Mouse (Mus musculus): ENCODE results near the gene Cyp2d9.
"Not testable (repeated sequence)": the region's sequence is repeated elsewhere in the genome, so short reads cannot be mapped to it uniquely, and the experiment has no call there.

The Cyp2d9 gene

GRCm38 (mm10) chr15:82433137-82433536 lies at the start of gene Cyp2d9:
TSS of gene Cyp2d9 (plus strand) at chr15:82433437.
- no peak for DNase-seq

GRCm38 (mm10) chr15:82385729-82386128 lies 47.5 kb upstream of the Cyp2d9 start:
- no peak for DNase-seq

GRCm38 (mm10) chr15:82389916-82390315 lies 43.3 kb upstream of the Cyp2d9 start:
- not testable (repeated sequence) for DNase-seq

- not testable (repeated sequence) for DNase-seq
Observed at GRCm38 (mm10) chr15:82393922-82394321, 39.3 kb upstream of the Cyp2d9 start, which contains the start of gene Cyp2d11. TSS of gene Cyp2d11 (minus strand) at chr15:82394022.

- not testable (repeated sequence) for DNase-seq
Observed at GRCm38 (mm10) chr15:82395955-82396354, 37.3 kb upstream of the Cyp2d9 start.

GRCm38 (mm10) chr15:82401516-82401915 lies 31.7 kb upstream of the Cyp2d9 start:
- no peak for DNase-seq

GRCm38 (mm10) chr15:82402106-82402505 lies 31.1 kb upstream of the Cyp2d9 start:
- DNase-seq = no peak

- no peak for DNase-seq
Observed at GRCm38 (mm10) chr15:82402741-82403140, 30.5 kb upstream of the Cyp2d9 start.

- no peak for DNase-seq
Observed at GRCm38 (mm10) chr15:82403606-82404005, 29.6 kb upstream of the Cyp2d9 start.

GRCm38 (mm10) chr15:82404163-82404562 lies 29.1 kb upstream of the Cyp2d9 start:
- no peak for DNase-seq

GRCm38 (mm10) chr15:82406981-82407380 lies 26.3 kb upstream of the Cyp2d9 start, which contains the start of gene Cyp2d10:
TSS of gene Cyp2d10 (minus strand) at chr15:82407195.
- DNase-seq = no peak

- DNase-seq = no peak
Observed at GRCm38 (mm10) chr15:82407536-82407935, 25.7 kb upstream of the Cyp2d9 start.

GRCm38 (mm10) chr15:82416797-82417789 lies 16.1 kb upstream of the Cyp2d9 start:
- DNase-seq = peak; percentile 96

GRCm38 (mm10) chr15:82418616-82419015 lies 14.6 kb upstream of the Cyp2d9 start:
- no peak for DNase-seq

GRCm38 (mm10) chr15:82422935-82423334 lies 10.3 kb upstream of the Cyp2d9 start:
- DNase-seq = no peak

- DNase-seq = no peak
Observed at GRCm38 (mm10) chr15:82423471-82423870, 9.8 kb upstream of the Cyp2d9 start.

GRCm38 (mm10) chr15:82433621-82434020 lies 384 bp downstream of the Cyp2d9 start:
- DNase-seq = no peak

GRCm38 (mm10) chr15:82434541-82434940 lies 1.3 kb downstream of the Cyp2d9 start:
- DNase-seq = no peak

GRCm38 (mm10) chr15:82435011-82435410 lies 1.8 kb downstream of the Cyp2d9 start:
- peak; percentile 9 for DNase-seq

GRCm38 (mm10) chr15:82435606-82436005 lies 2.4 kb downstream of the Cyp2d9 start:
- no peak for DNase-seq

- DNase-seq = no peak
Observed at GRCm38 (mm10) chr15:82437975-82438617, 4.9 kb downstream of the Cyp2d9 start.

- no peak for DNase-seq
Observed at GRCm38 (mm10) chr15:82443658-82444057, 10.4 kb downstream of the Cyp2d9 start.

GRCm38 (mm10) chr15:82445196-82445595 lies 12.0 kb downstream of the Cyp2d9 start:
- DNase-seq = no peak

GRCm38 (mm10) chr15:82450045-82450444 lies 16.8 kb downstream of the Cyp2d9 start:
- not testable (repeated sequence) for DNase-seq

Measured in lung, postnatal 36 days (tissue).